Mouse (Mus musculus): ENCODE data around the gene St6galnac6.

Gene St6galnac6

GRCm38 (mm10) chr2:32586871-32587351 is 12.6 kb upstream of the St6galnac6 start, which contains the start of gene St6galnac4:
TSS of gene St6galnac4 (plus strand) at chr2:32587095.
- peak; percentile 83 for DNase-seq

GRCm38 (mm10) chr2:32587731-32588321 is 11.7 kb upstream of the St6galnac6 start:
- DNase-seq, result no peak

GRCm38 (mm10) chr2:32589213-32589795 is 10.2 kb upstream of the St6galnac6 start:
- DNase-seq, result no peak

GRCm38 (mm10) chr2:32590224-32590623 is 9.3 kb upstream of the St6galnac6 start:
- no peak for DNase-seq

- no peak for DNase-seq
Observed at GRCm38 (mm10) chr2:32591249-32591648, 8.3 kb upstream of the St6galnac6 start.

- no peak for DNase-seq
Observed at GRCm38 (mm10) chr2:32596725-32597124, 2.8 kb upstream of the St6galnac6 start.

- DNase-seq, result no peak
Observed at GRCm38 (mm10) chr2:32597248-32597647, 2.3 kb upstream of the St6galnac6 start.

GRCm38 (mm10) chr2:32597699-32598098 is 1.8 kb upstream of the St6galnac6 start:
- no peak for DNase-seq

- no peak for DNase-seq
Observed at GRCm38 (mm10) chr2:32598506-32598905, 1.0 kb upstream of the St6galnac6 start.

- no peak for DNase-seq
Observed at GRCm38 (mm10) chr2:32601417-32602065, 2.0 kb downstream of the St6galnac6 start.

- peak; percentile 94 for DNase-seq
Observed at GRCm38 (mm10) chr2:32602600-32603054, 3.1 kb downstream of the St6galnac6 start.

- DNase-seq, result no peak
Observed at GRCm38 (mm10) chr2:32604631-32605030, 5.1 kb downstream of the St6galnac6 start.

- peak; percentile 78 for DNase-seq
Observed at GRCm38 (mm10) chr2:32606161-32607142, 6.9 kb downstream of the St6galnac6 start.

- DNase-seq, result no peak
Observed at GRCm38 (mm10) chr2:32607262-32607947, 7.9 kb downstream of the St6galnac6 start.

- peak; percentile 62 for DNase-seq
Observed at GRCm38 (mm10) chr2:32608141-32608777, 8.8 kb downstream of the St6galnac6 start.

GRCm38 (mm10) chr2:32608778-32609435 is 9.4 kb downstream of the St6galnac6 start:
- no peak for DNase-seq

GRCm38 (mm10) chr2:32610610-32611229 is 11.2 kb downstream of the St6galnac6 start:
- peak; percentile 62 for DNase-seq

- DNase-seq, result no peak
Observed at GRCm38 (mm10) chr2:32612274-32612673, 12.8 kb downstream of the St6galnac6 start.

- DNase-seq, result no peak
Observed at GRCm38 (mm10) chr2:32617109-32617508, 17.6 kb downstream of the St6galnac6 start.

- no peak for DNase-seq
Observed at GRCm38 (mm10) chr2:32617601-32618000, 18.1 kb downstream of the St6galnac6 start.

GRCm38 (mm10) chr2:32618051-32618450 is 18.5 kb downstream of the St6galnac6 start:
- no peak for DNase-seq
